Mouse (Mus musculus) CD8-positive naive resting alpha-beta T cell, adult 57 days (primary cell): ENCODE data around the gene Olfr810. TPM values are rescaled to one million over a fixed set of nuclear protein-coding genes. Genes with fewer than 3 reads are reported as not detected.

ENCODE experiments used
- total RNA-seq: library from RNA; stranded (reverse); gene quantifications from one replicate; pipeline ENCODE4 v1.2.4, GENCODE M21; 2023

The Olfr810 gene
- total RNA-seq = not detected

DNA sequence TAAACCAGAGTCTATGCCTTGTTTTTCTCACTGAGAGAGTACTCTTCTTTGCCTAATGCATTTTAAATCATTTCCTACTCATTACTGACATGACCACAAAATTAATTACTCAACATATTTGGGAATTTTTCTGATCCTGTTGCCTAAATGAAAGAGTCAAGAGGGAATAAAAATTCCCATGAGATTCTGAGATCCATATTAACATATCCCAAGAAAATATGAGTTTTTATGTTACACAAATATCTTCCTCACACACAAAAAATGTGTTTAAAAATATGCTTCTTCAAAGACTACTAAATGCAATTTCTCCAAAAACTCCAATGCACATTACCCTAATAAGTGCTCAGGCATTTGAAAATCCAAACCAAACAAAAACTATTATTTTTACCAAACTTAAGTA, at the start of gene Olfr810:
Gene Olfr810 (minus strand): TSS at position 101 of the 400 bp plus-strand sequence.

GRCm38 (mm10) chr10:129804296-129804695, 9.6 kb upstream of the Olfr810 start, which contains the start of gene Olfr811:
Gene Olfr811 (minus strand): TSS chr10:129804396.

DNA sequence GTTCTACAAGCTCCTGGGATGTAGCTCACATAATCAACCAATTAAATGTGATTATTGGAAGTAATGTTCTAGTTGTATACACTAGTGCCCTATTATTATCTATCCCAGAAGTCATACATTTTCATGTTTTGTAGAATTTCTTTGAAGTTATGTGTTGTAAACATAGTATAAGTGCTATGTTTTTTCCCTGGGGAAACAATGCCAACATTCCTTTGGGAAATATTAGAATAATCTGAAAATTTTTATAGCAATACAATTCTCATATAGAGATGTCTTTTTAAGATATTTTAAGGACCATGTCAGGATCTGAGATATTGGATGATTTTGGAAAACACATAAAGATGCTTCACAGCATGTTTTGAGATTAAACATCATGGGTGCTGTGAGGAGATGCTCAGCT, 20.4 kb downstream of the Olfr810 start, which contains the start of gene Olfr809:
Gene Olfr809 (plus strand): TSS at position 301 of the 400 bp plus-strand sequence.

DNA sequence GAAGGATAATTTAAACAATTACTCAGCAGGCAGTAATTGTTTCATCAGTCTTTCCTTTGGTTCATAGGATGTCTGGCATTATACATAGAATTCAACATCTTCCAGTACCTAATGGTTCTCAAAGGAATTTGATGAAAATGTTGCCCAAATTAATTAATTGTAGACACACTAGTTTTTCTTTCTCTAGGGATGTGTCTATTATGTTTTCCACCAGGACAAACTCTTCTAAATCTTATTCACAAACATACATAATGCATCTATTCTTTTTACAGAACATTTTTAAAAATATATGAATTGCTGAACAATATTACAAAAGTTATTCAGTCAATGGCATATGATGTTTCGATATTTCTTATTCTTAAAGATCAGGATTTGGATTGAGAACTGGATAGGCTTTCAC, 29.5 kb downstream of the Olfr810 start, which contains the start of gene Olfr808:
Gene Olfr808 (plus strand): TSS at position 301 of the 400 bp plus-strand sequence.

GRCm38 (mm10) chr10:129757693-129758092, 37.0 kb downstream of the Olfr810 start, which contains the start of gene Olfr807:
Gene Olfr807 (minus strand): TSS chr10:129757793.

GRCm38 (mm10) chr10:129741821-129742220, 52.9 kb downstream of the Olfr810 start, which contains the start of gene Olfr806:
Gene Olfr806 (minus strand): TSS chr10:129741921.

Other genes with a start within 250 kb of the Olfr810 start
- gene Olfr794, start 227.3 kb downstream of the Olfr810 start, total RNA-seq = not detected
- not detected for gene Olfr796, start 182.3 kb downstream of the Olfr810 start, total RNA-seq
- gene Olfr798, start 167.0 kb downstream of the Olfr810 start, total RNA-seq = not detected
- not detected for gene Olfr799, start 157.4 kb downstream of the Olfr810 start, total RNA-seq
- not detected for gene Olfr800, start 137.2 kb downstream of the Olfr810 start, total RNA-seq
- not detected for gene Olfr801, start 121.1 kb downstream of the Olfr810 start, total RNA-seq
- gene Olfr802, start 106.7 kb downstream of the Olfr810 start, total RNA-seq = not detected
- not detected for gene Olfr803, start 100.6 kb downstream of the Olfr810 start, total RNA-seq
- gene Olfr804, start 91.7 kb downstream of the Olfr810 start, total RNA-seq = not detected
- not detected for gene Olfr805, start 65.5 kb downstream of the Olfr810 start, total RNA-seq
- gene Olfr806, start 53.0 kb downstream of the Olfr810 start, total RNA-seq = not detected
- gene Olfr807, start 37.1 kb downstream of the Olfr810 start, total RNA-seq = not detected
- gene Olfr808, start 29.4 kb downstream of the Olfr810 start, total RNA-seq = not detected
- not detected for gene Olfr809, start 20.3 kb downstream of the Olfr810 start, total RNA-seq
- not detected for gene Olfr811, start 9.5 kb upstream of the Olfr810 start, total RNA-seq
- not detected for gene Olfr812, start 51.2 kb upstream of the Olfr810 start, total RNA-seq
- gene Olfr813, start 60.5 kb upstream of the Olfr810 start, total RNA-seq = not detected
- not detected for gene Olfr814, start 84.9 kb upstream of the Olfr810 start, total RNA-seq
- not detected for gene Olfr815, start 111.0 kb upstream of the Olfr810 start, total RNA-seq
- not detected for gene Olfr816, start 120.7 kb upstream of the Olfr810 start, total RNA-seq
- not detected for gene Olfr818, start 154.2 kb upstream of the Olfr810 start, total RNA-seq
- not detected for gene Olfr819, start 172.3 kb upstream of the Olfr810 start, total RNA-seq
- not detected for gene Olfr247, start 181.2 kb upstream of the Olfr810 start, total RNA-seq
- 0.15 TPM for gene Gm10310, start 190.1 kb upstream of the Olfr810 start, total RNA-seq
- gene Olfr820, start 217.7 kb upstream of the Olfr810 start, total RNA-seq = not detected
- gene Olfr821, start 235.4 kb upstream of the Olfr810 start, total RNA-seq = not detected